Mouse (Mus musculus): ENCODE data around the gene Cdh20. TPM values are rescaled to one million over a fixed set of nuclear protein-coding genes. Genes with fewer than 3 reads are reported as not detected.

Cdh20 gene
- polyA plus RNA-seq (2014; fragmentation: Nextera tagmentation; extraction: Ambion mirVana): 1.6 and 2.3 TPM in 2 replicates

- ATAC-seq (ENCODE audit: low read depth): peak; percentile 71
- WGBS: under 1% methylated on average over 46 of the region's 46 CpGs
- Histone ChIP-seq H3K36me3 (ENCODE audit: control insufficient read depth, insufficient read depth, low read length) (no peaks in the 10 kb centered on the region), H3K4me1 (ENCODE audit: control insufficient read depth, insufficient read depth, low read length) (no peaks in the 10 kb centered on the region), H3K4me3 (ENCODE audit: low read depth, low read length) (peak within 1 kb of the TSS; percentile 58), H3K9ac (replicated peaks; ENCODE audit: low read depth, low read length) (peak within 1 kb of the TSS; percentile 57), H3K27ac (ENCODE audit: low read depth, low read length) (peak within 1 kb of the TSS; percentile 28; the same call in 1 of the 2 replicates), H3K4me2 (ENCODE audit: low read depth, low read length) (peak within 1 kb of the TSS; percentile 99), H3K9me3 (ENCODE audit: control insufficient read depth, low read length) (no peaks in the 10 kb centered on the region), H3K27me3 (ENCODE audit: control insufficient read depth, insufficient read depth, low read length) (no peaks in the 10 kb centered on the region)
Measured at GRCm38 (mm10) chr1:104768371-104769249, at the start of gene Cdh20. Cdh20 (plus strand) TSS chr1:104768529.

DNA sequence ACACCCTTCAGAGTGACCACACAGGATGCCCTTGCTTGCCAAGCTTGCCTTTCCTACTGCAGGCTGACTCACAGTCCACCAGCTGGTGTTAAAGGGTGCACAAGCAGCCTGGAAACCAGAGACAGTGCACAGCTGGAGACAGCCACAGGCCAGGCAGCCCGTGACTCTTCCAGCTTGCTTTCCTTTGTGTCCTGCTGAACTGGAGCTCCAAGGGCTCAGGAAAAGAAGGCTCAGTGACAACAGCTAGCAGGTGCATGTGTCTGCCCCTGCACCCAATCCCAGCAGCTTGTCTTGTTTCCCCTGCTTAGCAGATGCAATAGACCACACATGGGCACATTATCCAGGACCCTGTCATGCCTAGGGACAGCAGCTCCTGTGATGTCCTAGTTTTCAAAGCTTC, 21.5 kb upstream of the Cdh20 start:
- H3K9ac ChIP-seq (replicated peaks; ENCODE audit: low read depth, low read length): no peak overlapping the region
- no peak overlapping the region for H3K27ac ChIP-seq (ENCODE audit: low read depth, low read length)
- no peaks in the 10 kb centered on the region for H3K9me3 ChIP-seq (ENCODE audit: control insufficient read depth, low read length)
- peak; percentile 87 for ATAC-seq (ENCODE audit: low read depth)
- H3K4me2 ChIP-seq (ENCODE audit: low read depth, low read length): no peak overlapping the region
- WGBS: 0% methylated on average over 1 of the region's 1 CpGs
- no peak overlapping the region for H3K4me3 ChIP-seq (ENCODE audit: low read depth, low read length)
- no peaks in the 10 kb centered on the region for H3K27me3 ChIP-seq (ENCODE audit: control insufficient read depth, insufficient read depth, low read length)
- H3K36me3 ChIP-seq (ENCODE audit: control insufficient read depth, insufficient read depth, low read length): no peaks in the 10 kb centered on the region
- H3K4me1 ChIP-seq (ENCODE audit: control insufficient read depth, insufficient read depth, low read length): 0 out of 2 replicates have a peak, but pooled peaks cover 3% of the 10 kb centered on the region

DNA sequence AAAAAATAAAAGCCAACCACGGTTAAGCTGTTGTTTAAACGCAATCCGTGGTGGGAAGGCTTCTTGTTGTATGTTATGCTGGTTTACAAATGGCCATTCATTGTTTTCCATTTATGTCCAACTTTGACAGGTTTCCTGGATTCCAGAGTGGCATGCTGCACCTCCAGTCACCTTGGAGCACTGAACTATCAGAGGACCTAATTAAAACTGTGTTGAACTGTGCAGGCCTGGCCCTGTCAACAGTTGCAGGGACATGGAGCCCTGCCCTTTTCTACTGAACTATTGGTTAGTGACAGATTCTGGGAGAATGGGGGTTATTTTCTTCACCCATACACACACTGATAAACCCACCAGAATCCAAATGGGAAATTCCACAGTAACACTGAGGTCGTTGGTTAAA, 20.9 kb upstream of the Cdh20 start:
- 0 out of 2 replicates have a peak, but pooled peaks cover 3% of the 10 kb centered on the region for H3K4me1 ChIP-seq (ENCODE audit: control insufficient read depth, insufficient read depth, low read length)
- H3K9ac ChIP-seq (replicated peaks; ENCODE audit: low read depth, low read length): no peak overlapping the region
- ATAC-seq (ENCODE audit: low read depth): 0 out of 2 replicates have a peak, but pooled peaks have one; percentile 42
- no peaks in the 10 kb centered on the region for H3K36me3 ChIP-seq (ENCODE audit: control insufficient read depth, insufficient read depth, low read length)
- H3K27ac ChIP-seq (ENCODE audit: low read depth, low read length): no peak overlapping the region
- H3K9me3 ChIP-seq (ENCODE audit: control insufficient read depth, low read length): no peaks in the 10 kb centered on the region
- H3K4me2 ChIP-seq (ENCODE audit: low read depth, low read length): no peak overlapping the region
- WGBS: 46% methylated on average over 4 of the region's 4 CpGs
- no peaks in the 10 kb centered on the region for H3K27me3 ChIP-seq (ENCODE audit: control insufficient read depth, insufficient read depth, low read length)
- no peak overlapping the region for H3K4me3 ChIP-seq (ENCODE audit: low read depth, low read length)

- H3K36me3 ChIP-seq (ENCODE audit: control insufficient read depth, insufficient read depth, low read length): no peaks in the 10 kb centered on the region
- no peaks in the 10 kb centered on the region for H3K27me3 ChIP-seq (ENCODE audit: control insufficient read depth, insufficient read depth, low read length)
- H3K27ac ChIP-seq (ENCODE audit: low read depth, low read length): no peak overlapping the region
- H3K4me1 ChIP-seq (ENCODE audit: control insufficient read depth, insufficient read depth, low read length): no peaks in the 10 kb centered on the region
- H3K4me2 ChIP-seq (ENCODE audit: low read depth, low read length): no peak overlapping the region
- H3K9ac ChIP-seq (replicated peaks; ENCODE audit: low read depth, low read length): no peak overlapping the region
- no peaks in the 10 kb centered on the region for H3K9me3 ChIP-seq (ENCODE audit: control insufficient read depth, low read length)
- no peak overlapping the region for H3K4me3 ChIP-seq (ENCODE audit: low read depth, low read length)
- WGBS: 73% methylated on average over 8 of the region's 8 CpGs
- no peak for ATAC-seq (ENCODE audit: low read depth)
Measured at GRCm38 (mm10) chr1:104754483-104754882, 13.8 kb upstream of the Cdh20 start.

GRCm38 (mm10) chr1:104755896-104756295, 12.4 kb upstream of the Cdh20 start:
- Histone ChIP-seq H3K27ac (ENCODE audit: low read depth, low read length) (no peak overlapping the region), H3K4me3 (ENCODE audit: low read depth, low read length) (no peak overlapping the region), H3K4me1 (ENCODE audit: control insufficient read depth, insufficient read depth, low read length) (no peaks in the 10 kb centered on the region), H3K9ac (replicated peaks; ENCODE audit: low read depth, low read length) (no peak overlapping the region), H3K4me2 (ENCODE audit: low read depth, low read length) (no peak overlapping the region), H3K36me3 (ENCODE audit: control insufficient read depth, insufficient read depth, low read length) (no peaks in the 10 kb centered on the region), H3K9me3 (ENCODE audit: control insufficient read depth, low read length) (no peaks in the 10 kb centered on the region), H3K27me3 (ENCODE audit: control insufficient read depth, insufficient read depth, low read length) (no peaks in the 10 kb centered on the region)
- 36% methylated on average over 4 of the region's 4 CpGs for WGBS
- no peak for ATAC-seq (ENCODE audit: low read depth)

DNA sequence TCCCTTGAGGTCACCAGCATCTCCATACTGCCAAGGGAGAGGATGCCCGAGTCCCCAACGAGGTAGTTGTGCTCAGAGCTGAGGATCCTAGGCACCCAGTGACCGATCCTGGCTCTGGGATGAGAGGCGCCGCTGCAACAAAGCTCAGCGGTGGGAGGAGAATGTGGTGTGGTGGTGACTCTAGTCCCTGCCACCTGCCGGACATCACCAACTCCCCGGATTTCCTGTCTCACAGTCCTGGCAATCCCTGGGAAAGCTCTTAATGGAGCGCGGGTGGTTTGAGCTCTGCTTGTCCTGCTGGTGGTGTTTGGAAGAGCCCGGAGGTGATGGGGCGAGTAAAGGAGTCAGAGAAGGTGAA, 900 bp downstream of the Cdh20 start:
- under 1% methylated on average over 12 of the region's 12 CpGs for WGBS
- Histone ChIP-seq H3K4me3 (ENCODE audit: low read depth, low read length) (peak overlapping the region; percentile 58), H3K27me3 (ENCODE audit: control insufficient read depth, insufficient read depth, low read length) (no peaks in the 10 kb centered on the region), H3K4me1 (ENCODE audit: control insufficient read depth, insufficient read depth, low read length) (no peaks in the 10 kb centered on the region), H3K27ac (ENCODE audit: low read depth, low read length) (peak overlapping the region; percentile 28; the same call in 1 of the 2 replicates), H3K9me3 (ENCODE audit: control insufficient read depth, low read length) (no peaks in the 10 kb centered on the region), H3K9ac (replicated peaks; ENCODE audit: low read depth, low read length) (peak overlapping the region; percentile 57), H3K36me3 (ENCODE audit: control insufficient read depth, insufficient read depth, low read length) (no peaks in the 10 kb centered on the region), H3K4me2 (ENCODE audit: low read depth, low read length) (peak overlapping the region; percentile 99)
- ATAC-seq (ENCODE audit: low read depth): peak; percentile 75

GRCm38 (mm10) chr1:104771937-104772336, 3.6 kb downstream of the Cdh20 start:
- H3K9ac ChIP-seq (replicated peaks; ENCODE audit: low read depth, low read length): no peak overlapping the region
- 24% methylated on average over 4 of the region's 4 CpGs for WGBS
- no peak for ATAC-seq (ENCODE audit: low read depth)
- H3K4me3 ChIP-seq (ENCODE audit: low read depth, low read length): no peak overlapping the region
- no peaks in the 10 kb centered on the region for H3K36me3 ChIP-seq (ENCODE audit: control insufficient read depth, insufficient read depth, low read length)
- H3K4me1 ChIP-seq (ENCODE audit: control insufficient read depth, insufficient read depth, low read length): no peaks in the 10 kb centered on the region
- H3K9me3 ChIP-seq (ENCODE audit: control insufficient read depth, low read length): no peaks in the 10 kb centered on the region
- no peaks in the 10 kb centered on the region for H3K27me3 ChIP-seq (ENCODE audit: control insufficient read depth, insufficient read depth, low read length)
- H3K27ac ChIP-seq (ENCODE audit: low read depth, low read length): no peak overlapping the region
- H3K4me2 ChIP-seq (ENCODE audit: low read depth, low read length): 0 out of 2 replicates have a peak overlapping the region, but pooled peaks have one; percentile 4

GRCm38 (mm10) chr1:104773207-104773606, 4.9 kb downstream of the Cdh20 start:
- no peaks in the 10 kb centered on the region for H3K9me3 ChIP-seq (ENCODE audit: control insufficient read depth, low read length)
- H3K27me3 ChIP-seq (ENCODE audit: control insufficient read depth, insufficient read depth, low read length): no peaks in the 10 kb centered on the region
- H3K4me1 ChIP-seq (ENCODE audit: control insufficient read depth, insufficient read depth, low read length): no peaks in the 10 kb centered on the region
- H3K4me2 ChIP-seq (ENCODE audit: low read depth, low read length): no peak overlapping the region
- ATAC-seq (ENCODE audit: low read depth): no peak
- no peak overlapping the region for H3K4me3 ChIP-seq (ENCODE audit: low read depth, low read length)
- WGBS: 72% methylated on average over 2 of the region's 2 CpGs
- H3K9ac ChIP-seq (replicated peaks; ENCODE audit: low read depth, low read length): no peak overlapping the region
- H3K27ac ChIP-seq (ENCODE audit: low read depth, low read length): no peak overlapping the region
- no peaks in the 10 kb centered on the region for H3K36me3 ChIP-seq (ENCODE audit: control insufficient read depth, insufficient read depth, low read length)

DNA sequence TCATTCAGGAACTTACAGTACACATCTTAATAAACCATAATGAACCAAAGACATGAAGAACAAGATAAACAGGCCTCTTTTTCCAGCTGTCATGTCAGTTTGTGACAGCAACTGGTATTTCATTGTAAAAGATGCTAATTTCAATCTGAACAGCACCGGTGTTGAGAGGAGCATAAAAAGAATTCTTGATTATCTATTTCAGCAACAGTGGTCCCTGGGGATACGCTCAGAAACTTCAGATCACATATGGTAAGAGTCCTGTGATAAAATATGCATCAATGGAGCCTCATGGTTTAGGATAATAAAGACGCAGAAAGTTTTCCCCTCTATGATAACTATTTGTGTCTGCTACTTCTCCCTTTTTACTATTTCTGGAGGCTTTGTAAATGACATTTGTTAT, 25.2 kb downstream of the Cdh20 start:
- 62% methylated on average over 3 of the region's 3 CpGs for WGBS
- no peak overlapping the region for H3K9ac ChIP-seq (replicated peaks; ENCODE audit: low read depth, low read length)
- H3K27me3 ChIP-seq (ENCODE audit: control insufficient read depth, insufficient read depth, low read length): no peaks in the 10 kb centered on the region
- H3K4me3 ChIP-seq (ENCODE audit: low read depth, low read length): no peak overlapping the region
- no peak overlapping the region for H3K4me2 ChIP-seq (ENCODE audit: low read depth, low read length)
- H3K36me3 ChIP-seq (ENCODE audit: control insufficient read depth, insufficient read depth, low read length): no peaks in the 10 kb centered on the region
- no peak overlapping the region for H3K27ac ChIP-seq (ENCODE audit: low read depth, low read length)
- no peak for ATAC-seq (ENCODE audit: low read depth)
- H3K4me1 ChIP-seq (ENCODE audit: control insufficient read depth, insufficient read depth, low read length): no peaks in the 10 kb centered on the region
- H3K9me3 ChIP-seq (ENCODE audit: control insufficient read depth, low read length): no peaks in the 10 kb centered on the region
